Mouse (Mus musculus): ENCODE measurements around the gene Cc2d2b.

- no peak for TF ChIP-seq CTCF (IDR thresholded peaks at IDR 0.05; ENCODE audit: low read depth)
- no peak for TF ChIP-seq EP300 (optimal IDR thresholded peaks at IDR 0.05)
Observed at GRCm38 (mm10) chr19:40838205-40838604, 89.7 kb downstream of the Cc2d2b start.
